Mouse (Mus musculus): ENCODE measurements around the gene Usp30.

Gene Usp30

DNA sequence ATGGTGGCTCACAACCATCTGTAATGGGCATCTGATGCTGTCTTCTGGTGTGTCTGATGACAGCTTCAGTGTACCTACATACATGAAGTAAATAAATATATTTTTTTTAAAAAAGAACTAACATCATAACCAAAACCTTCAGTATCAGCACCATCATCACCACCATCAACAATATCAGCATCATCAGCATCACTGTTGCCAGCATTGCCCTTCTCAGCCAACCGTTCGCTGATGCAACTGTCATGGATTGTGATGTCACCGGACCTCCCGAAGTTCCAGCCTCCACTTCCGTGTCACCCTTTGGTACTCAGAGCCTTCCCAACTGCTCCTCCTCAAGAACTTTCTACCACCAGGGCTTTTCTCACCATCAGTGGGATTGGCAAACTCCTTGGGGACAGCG is at the start of gene Usp30:
Usp30 (plus strand) TSS at position 301 of the 400 bp plus-strand sequence.
- in situ Hi-C loops (cut with MseI, MboI), result no loop called here

DNA sequence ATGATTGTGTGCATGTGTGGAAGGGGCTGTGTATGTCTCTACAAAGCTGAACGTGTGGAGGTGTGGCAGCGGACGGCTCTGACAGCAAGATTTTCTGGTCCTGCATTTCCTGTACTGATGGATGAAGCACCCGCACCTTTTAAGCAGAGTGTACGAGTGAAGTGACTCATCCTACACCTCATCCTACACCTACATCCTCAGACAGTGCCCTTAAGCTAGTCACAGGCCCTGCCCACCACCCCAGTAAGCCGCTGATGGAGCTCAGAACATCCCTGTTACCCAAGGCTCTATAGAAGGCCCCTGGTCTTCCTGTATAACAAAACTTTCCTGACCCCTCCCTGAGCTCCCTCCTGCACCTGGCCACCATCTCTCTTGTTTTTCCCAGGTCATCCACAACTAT is 40.9 kb upstream of the Usp30 start:
- in situ Hi-C loops (cut with MseI, MboI), result no loop called here

DNA sequence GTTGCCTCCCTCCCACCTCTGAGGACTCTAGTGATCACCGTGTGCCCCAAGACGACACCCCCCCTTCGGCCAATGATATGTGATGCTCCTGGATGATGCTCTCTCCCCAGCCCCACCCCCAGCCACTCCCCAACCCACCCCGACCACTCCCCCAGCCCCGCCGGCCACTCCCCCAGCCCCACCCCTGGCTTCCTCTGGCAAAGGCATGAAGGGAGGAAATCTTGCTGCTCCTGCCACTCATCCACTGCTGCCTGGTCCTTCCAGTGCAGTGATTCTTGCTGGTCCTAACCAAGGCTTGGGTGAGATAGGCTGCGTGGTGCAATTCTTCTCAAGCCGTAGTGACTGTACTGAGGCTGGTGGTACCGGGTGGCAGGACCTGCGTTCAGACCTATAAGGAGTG is 40.4 kb upstream of the Usp30 start:
- in situ Hi-C loops (cut with MseI, MboI), result no loop called here

DNA sequence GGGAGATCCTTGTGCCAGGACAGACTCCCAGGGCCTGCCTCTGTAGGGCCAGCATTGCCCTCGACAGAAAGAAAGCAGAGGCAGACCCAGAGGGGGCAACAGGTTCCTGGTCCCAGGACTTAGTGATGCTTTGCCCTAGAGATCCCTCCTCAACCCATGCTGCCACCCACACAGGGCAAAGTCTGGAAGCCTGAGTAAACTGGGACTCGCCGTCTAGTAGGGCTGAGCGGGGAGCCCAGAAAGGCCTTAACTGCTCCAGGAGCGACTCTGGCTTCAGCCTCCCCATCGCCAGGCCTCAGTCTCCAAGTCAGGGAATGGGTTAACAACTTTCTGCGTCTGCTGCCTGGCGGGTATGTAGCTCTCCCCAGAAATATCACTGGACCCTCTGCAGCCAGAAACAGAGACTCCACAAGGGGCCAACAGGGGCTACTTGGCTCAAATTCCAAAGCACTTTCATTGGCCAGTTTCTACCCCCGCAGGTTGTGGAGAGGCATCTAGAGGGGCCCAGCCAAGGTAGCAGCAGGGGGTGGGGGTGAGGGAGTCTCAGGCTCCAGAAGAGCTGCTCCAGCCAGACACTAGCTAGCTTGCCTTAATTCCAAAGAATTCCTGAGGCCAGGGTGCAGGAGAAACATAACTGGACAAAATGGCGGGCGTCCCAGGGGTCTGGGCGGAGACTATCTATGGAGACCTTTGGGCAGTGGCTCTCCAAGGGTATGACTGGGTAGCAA is 37.9 kb upstream of the Usp30 start:
- in situ Hi-C loops (cut with MseI, MboI), result no loop called here

DNA sequence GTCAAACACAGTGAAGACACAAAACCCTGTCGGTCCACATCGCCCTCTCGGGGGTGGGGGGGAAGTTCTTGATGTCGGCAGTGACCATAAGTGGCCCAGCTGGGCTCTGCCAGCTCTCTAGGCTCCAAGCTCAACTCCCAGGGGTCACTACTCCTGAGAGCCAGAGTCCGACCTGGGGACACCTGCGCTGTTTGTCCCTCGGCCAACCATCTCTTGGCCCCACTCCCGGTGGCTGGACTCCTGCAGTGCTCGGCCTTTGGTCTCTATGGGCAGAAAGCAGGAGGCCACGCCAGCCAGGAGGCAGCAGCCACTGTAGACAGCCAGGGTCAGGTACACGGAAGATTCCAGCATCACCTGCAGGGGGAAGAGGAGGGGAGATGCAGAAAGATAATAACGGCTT is 37.1 kb upstream of the Usp30 start:
- in situ Hi-C loops (cut with MseI, MboI), result no loop called here

DNA sequence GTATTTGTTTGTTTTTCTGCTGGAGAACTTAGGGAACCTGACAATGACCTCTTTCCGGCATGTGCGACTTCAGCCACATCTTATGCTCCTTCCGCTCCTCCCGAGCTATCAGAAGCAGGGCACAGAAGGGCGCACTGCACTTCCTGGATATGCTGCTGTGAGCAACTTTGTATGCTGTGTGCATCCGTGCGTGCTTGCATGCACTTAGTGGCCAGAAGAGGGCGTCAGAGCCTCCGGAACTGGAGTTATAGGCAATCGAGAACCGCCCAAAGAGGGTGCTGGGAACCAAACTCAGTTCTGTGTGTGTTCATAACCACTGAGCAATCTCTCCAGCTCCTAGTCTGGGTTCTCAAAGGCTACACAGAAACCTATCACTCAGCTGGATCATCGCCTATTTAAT is 34.6 kb upstream of the Usp30 start:
- in situ Hi-C loops (cut with MseI, MboI), result no loop called here

DNA sequence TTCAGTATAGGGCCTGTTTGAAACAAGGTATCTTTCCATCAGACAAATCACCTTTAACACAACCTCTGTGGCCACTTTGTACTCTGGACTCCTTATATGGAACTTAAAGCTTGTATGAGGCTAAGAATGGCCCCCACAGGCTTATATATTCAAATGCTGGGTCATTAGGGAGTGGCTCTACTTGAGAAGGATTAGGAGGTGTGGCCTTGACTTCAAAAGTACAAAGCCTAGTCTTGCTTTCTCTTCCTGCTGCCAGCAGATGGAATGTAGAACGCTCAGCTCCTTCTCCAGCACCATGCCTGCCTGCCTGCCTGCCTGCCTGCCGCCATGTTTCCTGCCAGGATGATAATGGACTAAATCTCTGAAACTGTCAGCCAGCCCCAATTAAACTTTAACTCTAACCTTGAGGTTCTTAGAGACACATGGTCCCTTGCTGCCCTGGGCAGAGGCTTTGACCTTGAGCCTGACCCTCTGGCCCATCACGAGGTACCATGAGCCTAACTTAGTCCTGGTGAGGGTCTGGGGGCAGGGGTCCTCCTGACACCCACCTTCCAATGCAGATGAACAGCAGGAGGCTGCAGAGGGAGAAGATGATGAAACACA is 33.0 kb upstream of the Usp30 start:
- in situ Hi-C loops (cut with MseI, MboI), result no loop called here

DNA sequence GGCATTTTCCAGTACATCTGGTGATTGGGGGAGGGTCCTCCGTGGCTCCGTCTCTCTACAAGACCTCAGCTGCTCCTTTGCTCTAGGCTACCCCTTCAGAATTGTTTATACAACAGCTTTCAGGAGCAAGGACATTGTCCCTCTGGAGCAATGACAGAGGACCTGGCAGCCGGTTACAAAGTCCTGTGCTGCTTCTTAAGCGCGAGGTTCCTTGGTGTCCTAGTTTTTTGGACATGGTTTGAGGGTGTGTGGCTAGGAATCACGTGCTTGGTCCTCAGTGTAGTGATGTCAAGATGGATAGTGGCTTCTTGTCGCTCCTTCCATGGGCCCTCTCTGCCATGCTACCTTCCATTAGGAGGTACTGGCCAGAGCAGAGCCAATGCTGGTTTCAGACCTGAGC is 30.9 kb upstream of the Usp30 start:
- in situ Hi-C loops (cut with MseI, MboI), result no loop called here

DNA sequence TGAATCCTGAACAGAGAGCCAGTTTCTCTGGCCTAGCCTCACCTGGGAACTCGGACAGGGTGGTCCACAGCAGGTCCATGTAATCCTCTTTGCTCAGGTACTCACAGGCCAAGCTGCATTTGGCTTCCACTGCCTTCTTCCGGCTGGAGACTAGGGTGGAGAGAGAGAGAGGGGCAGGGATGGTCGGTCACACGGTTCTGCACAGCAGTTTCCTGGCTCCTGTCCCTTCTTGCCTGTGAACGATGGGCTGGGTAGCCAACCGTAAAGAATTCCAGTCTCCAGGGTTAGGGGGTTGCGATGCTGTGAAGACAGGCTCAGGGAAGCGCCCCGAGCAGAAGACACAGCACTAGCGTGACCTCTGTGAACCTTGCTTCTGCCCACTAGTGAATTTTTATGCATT is 30.1 kb upstream of the Usp30 start:
- in situ Hi-C loops (cut with MseI, MboI), result no loop called here

DNA sequence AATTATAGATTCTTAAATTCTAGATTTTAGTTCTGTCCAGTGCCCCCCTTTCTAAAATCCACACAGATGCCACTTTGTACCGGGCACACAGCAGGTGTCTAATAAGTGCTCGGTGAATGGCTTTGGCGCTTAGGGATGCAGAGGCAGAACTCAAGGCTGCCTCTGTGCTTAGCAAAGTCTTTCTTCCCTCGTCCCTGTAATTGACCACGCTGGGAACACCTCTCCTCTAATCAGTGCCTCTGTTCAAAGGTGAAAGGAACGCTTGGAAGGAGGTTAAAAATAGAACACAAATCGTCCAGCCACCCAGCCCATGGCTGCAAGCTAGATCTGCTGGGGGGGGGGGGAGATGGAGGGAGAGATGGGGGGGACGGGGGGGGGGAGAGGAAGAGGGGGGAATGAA is 24.8 kb upstream of the Usp30 start:
- in situ Hi-C loops (cut with MseI, MboI), result no loop called here

DNA sequence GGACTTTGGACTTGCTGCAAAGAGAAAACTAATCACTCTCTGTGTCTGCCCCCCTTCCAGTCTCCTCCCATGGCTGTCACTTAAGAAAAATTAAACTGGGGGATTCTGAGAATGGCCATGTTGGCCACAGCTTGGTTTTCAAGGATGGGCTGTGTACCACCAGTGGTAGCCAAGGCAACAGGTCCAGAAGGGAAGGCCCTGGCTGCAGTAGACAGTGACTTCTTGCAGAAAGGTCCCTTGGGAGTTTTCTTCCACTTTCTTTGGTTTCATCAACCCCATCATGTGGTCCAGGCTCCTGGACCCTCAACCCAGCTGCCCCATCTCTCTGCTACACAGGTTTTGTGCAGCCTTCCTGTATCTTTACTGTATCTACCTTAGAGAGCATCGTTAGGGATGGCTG is 24.4 kb upstream of the Usp30 start:
- in situ Hi-C loops (cut with MseI, MboI), result no loop called here

DNA sequence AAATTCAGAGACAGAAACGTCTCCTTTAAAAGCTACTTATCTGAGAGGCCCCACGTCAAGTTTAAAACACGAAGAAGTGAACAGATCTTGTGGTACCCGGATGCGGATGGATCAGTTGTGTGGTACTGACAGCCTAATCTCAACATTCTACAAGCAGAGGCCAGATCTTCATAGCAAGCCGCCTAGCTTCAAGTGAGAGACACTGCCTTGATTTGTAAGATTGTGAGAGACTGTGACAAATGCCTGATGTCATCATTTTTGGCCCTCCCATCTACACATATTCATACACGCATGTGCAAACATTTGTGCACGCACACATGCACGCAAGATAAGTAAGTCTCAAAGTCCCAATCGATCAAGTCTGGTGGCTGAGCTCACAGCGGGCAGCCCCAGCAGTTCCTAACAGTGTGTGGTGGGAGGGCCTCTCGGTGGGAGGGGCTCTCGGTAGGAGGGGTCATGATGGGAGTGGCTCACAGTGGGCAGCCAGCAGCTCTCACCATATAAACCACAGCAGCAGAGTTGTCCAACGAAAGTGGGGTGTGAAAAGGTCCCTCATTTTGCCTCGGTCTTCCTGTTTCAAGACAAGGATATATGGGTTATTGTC is 23.8 kb upstream of the Usp30 start:
- in situ Hi-C loops (cut with MseI, MboI), result no loop called here

DNA sequence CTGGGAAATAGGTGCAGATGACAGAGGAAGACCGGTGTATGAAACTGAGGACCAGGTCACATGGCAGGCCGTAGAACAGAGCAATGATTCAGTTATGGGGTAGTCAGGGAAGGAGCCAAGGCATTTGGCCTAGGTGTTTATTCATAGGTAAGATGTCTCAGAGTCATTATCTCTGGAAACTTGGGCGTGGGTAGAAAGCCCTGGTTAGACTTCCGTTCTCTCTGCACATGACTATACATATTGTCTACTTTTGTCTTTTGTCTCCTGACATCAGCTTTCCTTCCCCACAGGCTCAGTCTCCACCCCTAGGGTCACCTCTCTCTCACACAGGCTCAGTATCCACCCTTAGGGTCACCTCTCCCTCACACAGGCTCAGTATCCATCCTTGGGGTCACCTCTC is 21.5 kb upstream of the Usp30 start:
- in situ Hi-C loops (cut with MseI, MboI), result no loop called here

DNA sequence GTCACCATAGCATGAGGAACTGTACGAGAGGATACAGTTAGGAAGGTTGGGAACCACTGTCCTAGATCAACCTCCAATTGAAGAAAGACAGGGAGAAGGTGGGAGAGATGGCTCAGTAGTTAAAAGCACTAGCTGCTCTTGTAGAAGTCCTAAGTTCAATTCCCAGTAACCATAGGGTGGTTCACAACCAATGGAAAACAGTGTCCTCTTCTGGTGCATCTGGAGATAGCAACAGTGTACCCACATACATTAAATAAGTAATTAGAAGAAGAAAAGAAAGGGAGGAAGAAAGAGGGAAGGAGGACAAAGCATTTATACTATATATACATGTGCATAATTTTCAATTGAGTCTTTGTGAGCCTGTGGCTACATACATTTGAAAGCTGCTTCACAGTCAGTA is 20.1 kb upstream of the Usp30 start:
- in situ Hi-C loops (cut with MseI, MboI), result loop anchor here (5.0 kb wide), 1 partner anchor 88 kb away; no protein-coding TSS in a partner anchor

DNA sequence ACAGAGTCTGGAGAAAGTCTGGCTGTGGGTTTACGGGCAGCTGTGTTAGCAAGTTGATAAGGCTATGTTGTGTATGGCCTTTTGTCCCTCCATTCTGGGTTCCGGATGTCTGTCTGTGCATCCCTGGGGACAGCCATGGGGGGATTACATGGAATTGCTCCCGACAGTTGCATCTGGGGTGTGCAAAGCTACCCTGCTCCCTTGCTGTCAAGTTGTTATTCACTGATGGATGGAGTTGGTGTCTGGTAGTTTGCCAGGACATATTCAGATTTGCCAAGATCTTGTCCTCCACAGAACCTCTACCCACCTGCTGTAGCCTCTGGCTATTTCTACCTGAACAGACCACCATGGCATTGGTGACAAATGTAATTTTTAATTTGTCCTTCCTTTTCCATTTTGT is 19.1 kb upstream of the Usp30 start:
- in situ Hi-C loops (cut with MseI, MboI), result loop anchor here (5.0 kb wide), 1 partner anchor 89 kb away; no protein-coding TSS in a partner anchor

DNA sequence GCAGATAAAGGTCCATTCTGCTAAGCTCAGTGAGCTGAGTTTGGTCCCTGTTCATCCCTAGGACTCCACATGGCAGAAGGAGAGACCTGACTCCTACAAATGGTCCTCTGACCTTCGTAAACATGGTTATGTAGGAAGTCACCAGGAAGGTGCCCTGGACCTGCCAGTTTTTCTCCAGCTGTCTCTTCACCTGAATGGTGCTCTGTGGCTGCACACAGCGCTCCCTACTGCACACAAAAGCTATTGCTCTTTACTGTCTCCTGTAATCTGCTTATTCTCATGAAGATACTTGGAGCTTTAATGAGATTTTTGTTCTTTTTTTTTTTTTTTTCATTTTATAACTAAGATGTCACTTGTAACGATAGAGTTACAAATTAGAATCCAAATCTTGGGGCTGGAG is 18.7 kb upstream of the Usp30 start:
- in situ Hi-C loops (cut with MseI, MboI), result loop anchor here (5.0 kb wide), 1 partner anchor 89 kb away; no protein-coding TSS in a partner anchor

DNA sequence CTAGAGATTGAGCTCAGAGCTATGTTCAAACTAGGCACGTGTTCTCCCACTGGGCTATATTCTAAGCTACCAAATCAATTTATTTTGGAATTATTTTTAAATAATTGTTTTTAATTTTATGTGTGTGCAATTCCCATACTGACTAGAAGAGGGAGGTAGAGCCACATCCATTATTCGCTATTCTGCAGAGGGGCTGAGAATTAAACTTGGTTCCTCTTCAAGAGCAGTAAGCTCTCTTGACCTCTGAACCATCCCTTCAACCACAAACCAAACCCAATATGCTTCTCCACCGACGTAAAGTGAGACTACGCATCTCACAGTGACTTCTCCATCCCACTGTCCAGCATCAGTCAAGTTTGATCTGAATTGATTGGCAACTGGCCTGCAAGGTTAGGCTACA is 18.1 kb upstream of the Usp30 start:
- in situ Hi-C loops (cut with MseI, MboI), result loop anchor here (5.0 kb wide), 1 partner anchor 90 kb away; no protein-coding TSS in a partner anchor

DNA sequence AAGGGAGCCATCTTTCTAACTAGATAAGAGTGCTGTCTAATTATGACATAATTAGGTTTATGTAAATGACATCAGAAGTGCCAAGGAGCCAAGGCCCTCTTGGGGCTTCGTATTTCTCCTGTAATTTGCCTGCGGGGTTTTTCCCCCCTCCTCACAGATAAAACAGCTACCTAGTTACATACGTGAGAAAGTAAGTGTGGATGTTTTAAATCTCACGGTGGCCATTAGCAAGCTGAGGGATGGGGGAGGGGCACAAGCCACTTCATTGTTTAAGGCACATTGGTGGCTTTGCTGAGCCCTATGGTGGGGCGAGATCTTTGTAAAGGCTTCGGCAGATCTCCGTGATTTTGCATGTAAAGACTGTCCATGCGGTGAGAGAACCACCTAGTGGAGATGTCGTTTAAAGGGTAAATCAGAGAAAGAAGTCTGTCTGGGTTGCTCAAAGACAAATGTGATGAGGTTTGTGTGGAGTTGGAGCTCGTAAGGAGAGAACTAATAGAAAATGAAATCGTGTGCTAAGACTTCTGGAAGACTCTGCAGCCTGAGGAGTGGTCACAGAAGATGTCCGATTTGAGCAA is 16.4 kb upstream of the Usp30 start:
- in situ Hi-C loops (cut with MseI, MboI), result loop anchor here (5.0 kb wide), 1 partner anchor 92 kb away; no protein-coding TSS in a partner anchor

DNA sequence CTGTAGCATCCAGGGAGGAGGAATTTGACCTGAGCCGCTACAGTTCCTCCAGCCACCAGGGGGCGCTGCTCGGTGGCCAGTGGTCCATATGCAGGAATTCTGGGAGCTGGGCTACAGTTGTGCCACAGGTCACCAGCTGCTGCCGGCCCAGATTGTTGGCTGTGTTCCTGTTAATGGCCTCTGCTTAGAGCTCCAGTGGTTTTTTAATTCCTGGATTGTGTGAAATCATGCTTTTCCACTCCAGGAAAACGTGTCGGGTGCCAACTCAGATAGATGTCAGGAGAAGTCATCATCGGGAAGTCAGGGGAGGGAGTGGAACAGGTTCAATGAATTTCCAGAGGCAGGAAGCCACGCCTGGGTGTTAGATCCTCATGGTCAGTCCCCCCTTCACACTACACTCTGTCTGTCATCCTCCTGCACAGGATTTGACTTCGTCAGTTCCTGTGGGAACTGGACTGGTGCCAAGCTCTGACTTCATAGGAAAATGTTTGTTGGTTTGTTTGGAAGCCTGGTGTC is 13.0 kb upstream of the Usp30 start:
- in situ Hi-C loops (cut with MseI, MboI), result no loop called here

DNA sequence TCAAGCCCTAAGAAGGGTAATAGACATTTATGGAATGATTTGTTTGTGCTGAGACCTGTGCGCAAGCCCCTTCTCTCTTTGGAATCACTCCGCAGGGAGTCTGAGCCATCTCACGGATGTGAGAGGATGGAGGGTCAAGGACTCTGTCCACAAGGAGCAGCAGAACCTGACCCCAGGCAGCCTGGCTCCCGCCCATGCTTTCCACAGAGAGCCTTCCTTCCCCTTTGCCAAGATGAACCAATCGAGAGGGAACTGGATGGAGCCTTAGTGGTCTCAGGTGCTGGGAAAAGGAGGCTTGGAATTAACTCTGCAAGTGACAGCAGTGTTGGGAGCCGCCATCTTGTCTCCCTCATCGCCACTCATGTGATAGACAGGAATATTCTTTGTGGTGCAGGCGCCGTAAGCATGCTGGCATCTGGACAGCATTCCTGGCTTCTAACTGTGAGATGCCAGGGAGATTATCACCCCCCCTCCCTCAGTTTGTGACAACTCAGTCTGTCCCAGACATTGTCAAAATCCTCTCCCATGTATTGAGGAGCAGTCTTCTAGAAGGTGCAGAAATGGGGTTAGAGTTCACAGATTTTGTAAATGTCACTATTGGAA is 8.0 kb upstream of the Usp30 start:
- in situ Hi-C loops (cut with MseI, MboI), result no loop called here

DNA sequence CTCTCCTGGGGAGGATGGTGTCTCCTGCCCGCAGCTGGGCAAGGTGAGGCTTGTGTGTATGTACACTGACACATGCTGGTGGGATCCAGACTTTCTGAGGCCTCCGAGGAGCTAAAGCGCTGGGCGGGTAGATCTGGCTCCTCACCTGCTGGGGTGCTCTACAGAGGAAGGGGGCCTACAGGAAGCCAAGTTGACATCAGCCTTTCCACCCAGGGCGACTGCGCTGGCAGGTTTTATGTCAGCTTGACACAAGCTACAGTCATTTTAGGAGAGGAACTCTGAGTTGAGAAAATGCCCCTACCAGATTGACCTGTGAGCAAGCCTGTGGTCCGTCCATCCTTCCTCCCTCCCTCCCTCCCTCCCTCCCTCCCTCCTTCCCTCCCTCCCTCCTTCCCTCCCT is 3.6 kb upstream of the Usp30 start:
- in situ Hi-C loops (cut with MseI, MboI), result no loop called here

DNA sequence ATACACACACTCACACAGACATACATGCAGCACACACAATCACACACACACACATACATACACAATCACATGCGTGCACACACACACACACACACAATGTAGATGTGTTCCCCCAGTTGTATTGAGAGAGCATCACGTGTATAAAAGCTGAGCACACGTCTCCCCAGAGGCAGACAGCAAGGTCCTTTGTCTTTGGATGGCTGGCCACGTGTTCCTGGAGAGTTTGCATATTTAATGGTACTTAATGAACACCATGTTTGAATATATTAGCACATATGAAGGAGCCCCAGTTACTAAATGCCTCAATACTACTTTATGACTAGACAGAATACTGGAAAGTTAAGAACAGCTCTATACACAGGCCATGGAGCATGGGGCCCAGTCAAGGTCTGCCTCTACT is 1.3 kb upstream of the Usp30 start:
- in situ Hi-C loops (cut with MseI, MboI), result no loop called here

All from mouse trophoblast stem cell (cell line).